Mouse (Mus musculus): ENCODE data around the gene Zfp992.

DNA sequence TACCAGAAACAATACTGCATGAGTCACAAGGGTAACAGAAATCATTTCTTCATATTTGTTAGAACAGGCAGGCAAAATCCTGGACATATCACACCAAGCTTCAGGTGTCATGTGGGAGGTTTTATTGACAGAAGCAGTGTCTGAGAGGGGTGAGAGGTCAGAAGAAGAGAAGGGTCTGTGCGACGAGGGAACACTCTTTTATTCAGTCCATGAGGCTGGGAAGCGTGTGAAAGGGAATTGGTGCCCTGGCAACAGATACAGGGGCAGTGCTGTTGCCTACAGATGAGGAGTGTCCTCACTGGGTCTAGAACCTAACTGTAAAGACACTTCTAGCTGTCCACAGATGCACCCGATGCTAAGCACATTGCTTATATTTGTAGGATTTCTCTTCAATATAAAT lies 46.2 kb downstream of the Zfp992 start:
- no peak for TF ChIP-seq GATA1 (IDR thresholded peaks at IDR 0.05; ENCODE audit: borderline replicate concordance, low read length)
- no peak for TF ChIP-seq FLI1 (IDR thresholded peaks at IDR 0.05; ENCODE audit: low read length)

Measured in megakaryocyte, embryonic 14.5 days (primary cell).